Mouse (Mus musculus): Measurements from ENCODE around the gene Trpm7. TPM values are rescaled to one million over a fixed set of nuclear protein-coding genes. Genes with fewer than 3 reads are reported as not detected.

Gene Trpm7
- total RNA-seq, 2 experiments from 2014 or later = 44.2 to 46.5 TPM

- intact Hi-C loops (cut with DNase I) = no loop called here
- DNase-seq = no peak
Observed at GRCm38 (mm10) chr2:126817414-126817813, 58.6 kb downstream of the Trpm7 start.

GRCm38 (mm10) chr2:126816644-126817347 lies 59.2 kb downstream of the Trpm7 start:
- intact Hi-C loops (cut with DNase I) = no loop called here
- no peak for DNase-seq

DNA sequence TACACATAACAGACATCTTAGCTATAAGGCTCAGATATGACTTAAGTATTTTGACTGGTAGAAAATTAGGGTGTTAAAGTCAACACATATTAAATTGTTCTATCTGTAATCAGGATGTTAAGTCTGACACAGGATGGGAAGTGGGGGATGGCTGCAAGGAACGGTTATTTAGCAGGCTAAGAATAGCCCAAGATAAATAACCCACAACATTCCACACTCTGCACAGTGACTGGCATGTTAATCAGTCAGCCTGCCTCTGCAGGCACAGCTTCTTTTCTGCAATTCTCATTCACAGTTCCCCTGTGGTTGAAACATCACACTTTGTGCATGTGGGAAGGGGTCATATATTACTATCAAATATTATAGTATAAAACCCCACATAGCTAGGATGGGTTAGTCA lies 60.2 kb downstream of the Trpm7 start:
- intact Hi-C loops (cut with DNase I) = no loop called here

DNA sequence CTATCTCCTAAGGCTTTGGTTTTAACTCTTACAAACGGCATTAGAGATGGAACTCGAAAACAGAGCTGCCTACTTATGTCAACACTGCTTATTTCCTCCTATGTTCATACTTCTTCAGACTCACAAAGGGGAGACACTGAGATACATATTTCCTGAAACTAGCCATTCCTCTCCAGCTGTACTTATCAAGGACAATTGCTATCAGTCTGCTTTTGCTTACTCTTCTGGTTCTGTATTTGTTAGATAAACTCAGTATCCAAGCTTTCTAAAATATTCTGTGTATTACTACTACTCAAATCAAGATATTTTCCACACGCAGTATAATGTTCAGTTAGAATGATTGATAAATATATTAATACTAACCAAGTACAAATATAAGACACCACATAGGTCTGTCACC lies 74.0 kb downstream of the Trpm7 start:
- DNase-seq = no peak
- intact Hi-C loops (cut with DNase I) = loop anchor here (10.0 kb wide), 2 partner anchors 47 to 433 kb away; no protein-coding TSS in a partner anchor

More for the DNA sequence above, 60.2 kb downstream of the Trpm7 start:
- DNase-seq = no peak

DNA sequence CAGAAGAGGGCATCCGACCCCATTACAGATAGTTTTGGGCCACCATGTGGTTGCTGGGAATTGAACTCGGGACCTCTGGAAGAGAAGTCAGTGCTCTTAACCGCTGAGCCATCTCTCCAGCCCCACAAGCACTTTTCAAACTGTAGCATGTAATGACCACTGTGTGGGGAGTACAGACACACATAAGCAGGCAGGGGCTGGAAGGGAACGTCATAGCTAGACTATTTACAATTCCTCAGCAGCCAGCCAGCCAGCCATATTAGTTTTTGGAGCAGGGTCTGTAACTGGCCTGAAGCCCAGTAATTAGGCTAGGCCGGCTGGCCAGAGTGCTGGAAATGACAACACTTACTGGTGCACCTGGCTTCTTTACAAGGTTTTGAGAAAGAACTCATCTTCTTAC lies 77.6 kb downstream of the Trpm7 start:
- no peak for DNase-seq
- intact Hi-C loops (cut with DNase I) = no loop called here

DNA sequence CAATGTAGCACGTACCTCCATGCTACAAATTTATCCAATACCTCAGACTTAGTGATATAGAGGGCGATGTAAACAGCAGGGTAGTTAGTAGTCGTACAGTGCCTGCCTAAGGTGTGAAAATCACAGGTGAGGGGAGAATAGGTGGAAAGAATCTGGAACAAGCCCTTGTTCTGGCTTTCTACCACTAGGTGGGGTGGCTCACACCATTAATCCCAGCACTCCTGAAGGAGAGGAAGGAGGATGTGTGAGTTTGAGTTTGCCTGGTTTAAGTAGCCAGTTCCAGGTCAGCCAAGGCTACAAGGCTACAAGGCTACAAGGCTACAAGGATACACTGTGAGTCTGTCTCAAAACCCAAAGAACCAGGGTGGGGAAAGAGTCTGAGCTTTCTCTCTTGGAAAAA lies 80.3 kb downstream of the Trpm7 start:
- DNase-seq = no peak
- intact Hi-C loops (cut with DNase I) = no loop called here

- no peak for DNase-seq
- intact Hi-C loops (cut with DNase I) = no loop called here
Observed at GRCm38 (mm10) chr2:126792611-126793010, 83.4 kb downstream of the Trpm7 start.

DNA sequence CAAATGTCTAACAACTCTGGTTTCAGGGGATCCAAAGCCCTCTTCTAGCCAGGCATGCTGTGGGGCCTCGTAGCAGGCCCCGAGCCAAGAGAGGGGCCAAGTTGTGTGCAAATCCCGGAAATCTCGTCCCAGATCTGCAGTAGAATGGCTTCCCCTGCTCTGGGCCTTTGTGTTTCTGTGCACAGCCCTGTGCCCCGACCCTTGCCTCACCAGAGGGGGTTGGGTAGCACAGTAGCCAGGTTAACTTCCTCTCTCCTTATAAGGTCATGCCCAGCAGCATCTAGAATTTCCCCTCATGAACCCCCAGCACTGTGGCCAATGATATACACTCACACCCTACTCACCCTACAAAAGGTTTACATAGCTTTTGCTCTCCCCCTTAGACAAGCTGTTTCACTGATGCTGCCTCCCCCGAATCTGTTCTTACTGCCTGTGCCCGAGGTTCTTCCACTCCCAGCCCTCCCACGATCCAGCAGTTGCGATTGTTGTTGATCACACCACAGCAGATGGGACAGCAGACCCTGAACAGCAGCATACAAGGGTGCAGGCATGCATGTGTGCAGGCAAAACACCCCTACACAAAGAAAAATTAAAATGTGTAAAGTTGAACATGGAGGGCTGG lies 88.2 kb downstream of the Trpm7 start:
- DNase-seq = no peak
- intact Hi-C loops (cut with DNase I) = no loop called here

DNA sequence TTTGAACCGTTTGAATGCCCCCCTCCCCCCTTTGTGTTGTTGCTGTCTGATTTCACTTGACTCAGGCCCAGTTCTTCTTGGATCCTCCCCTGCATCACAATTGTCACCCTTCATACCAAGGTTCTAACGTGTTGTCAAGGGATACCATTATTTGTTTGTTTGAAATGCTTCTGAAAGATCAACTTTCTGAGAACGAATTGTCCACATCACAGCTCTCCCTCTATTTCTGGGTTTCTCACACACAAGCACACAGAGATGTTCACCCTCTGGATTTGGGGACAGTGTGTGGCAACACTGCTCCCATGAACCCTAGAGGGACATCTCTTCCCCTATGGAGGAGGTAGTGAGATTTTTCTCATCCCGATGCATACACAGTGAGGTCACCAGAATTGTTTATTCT lies 92.7 kb downstream of the Trpm7 start, which contains the start of gene Usp50:
Gene Usp50 (minus strand): TSS at position 101 of the 400 bp plus-strand sequence.
- intact Hi-C loops (cut with DNase I) = no loop called here
- DNase-seq = no peak

- intact Hi-C loops (cut with DNase I) = no loop called here
- DNase-seq = peak; percentile 79
Observed at GRCm38 (mm10) chr2:126782433-126782832, 93.6 kb downstream of the Trpm7 start.

DNA sequence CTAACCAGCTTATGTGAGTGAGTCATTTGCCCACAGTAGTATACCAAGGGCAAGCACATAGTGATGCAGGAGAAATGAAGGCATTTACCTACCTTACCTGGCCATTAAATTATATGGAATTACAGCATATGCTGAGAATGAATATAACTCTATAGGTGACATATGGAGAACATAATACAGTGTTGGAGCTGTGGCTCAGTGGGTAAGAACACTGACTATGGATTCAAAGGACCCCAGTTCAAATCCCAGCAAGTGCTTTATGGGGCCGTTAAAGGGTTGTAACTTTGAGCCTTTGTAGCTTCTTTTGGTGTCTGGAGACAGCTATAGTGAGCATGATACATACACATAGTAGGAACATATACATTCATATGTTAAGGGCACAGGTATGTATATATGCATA lies 94.6 kb downstream of the Trpm7 start:
- DNase-seq = no peak
- intact Hi-C loops (cut with DNase I) = no loop called here

GRCm38 (mm10) chr2:126780286-126780685 lies 95.7 kb downstream of the Trpm7 start:
- intact Hi-C loops (cut with DNase I) = no loop called here

DNA sequence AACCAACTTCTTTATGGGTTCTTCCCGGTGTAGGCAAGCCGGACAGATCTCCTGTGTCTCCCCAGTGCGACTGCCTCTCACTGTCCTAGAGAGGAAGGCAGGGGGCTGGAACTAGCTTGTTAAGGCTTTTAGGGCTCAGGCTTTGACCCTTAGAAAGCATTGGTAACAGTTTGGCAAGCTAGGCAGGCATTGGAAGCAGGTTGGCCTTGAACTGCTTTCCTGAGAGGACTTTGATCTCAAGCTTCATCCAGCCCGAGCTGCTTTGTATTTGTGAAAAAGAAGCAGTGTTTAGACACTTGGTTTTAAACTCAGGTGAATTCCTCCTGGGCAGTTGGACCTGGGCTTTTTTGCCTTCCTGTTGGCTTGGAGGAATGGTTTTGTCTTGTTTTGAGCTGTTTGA lies 97.2 kb downstream of the Trpm7 start:
- intact Hi-C loops (cut with DNase I) = no loop called here
- no peak for DNase-seq

More at GRCm38 (mm10) chr2:126780286-126780685, 95.7 kb downstream of the Trpm7 start:
- DNase-seq = no peak

GRCm38 (mm10) chr2:126776416-126776815 lies 99.6 kb downstream of the Trpm7 start:
- DNase-seq = no peak
- intact Hi-C loops (cut with DNase I) = no loop called here

- intact Hi-C loops (cut with DNase I) = no loop called here
- DNase-seq = no peak
Observed at GRCm38 (mm10) chr2:126775951-126776350, 100.1 kb downstream of the Trpm7 start.

GRCm38 (mm10) chr2:126772217-126772616 lies 103.8 kb downstream of the Trpm7 start:
- intact Hi-C loops (cut with DNase I) = no loop called here
- DNase-seq = no peak

- intact Hi-C loops (cut with DNase I) = no loop called here
Observed at GRCm38 (mm10) chr2:126769431-126770181, 106.4 kb downstream of the Trpm7 start.

DNA sequence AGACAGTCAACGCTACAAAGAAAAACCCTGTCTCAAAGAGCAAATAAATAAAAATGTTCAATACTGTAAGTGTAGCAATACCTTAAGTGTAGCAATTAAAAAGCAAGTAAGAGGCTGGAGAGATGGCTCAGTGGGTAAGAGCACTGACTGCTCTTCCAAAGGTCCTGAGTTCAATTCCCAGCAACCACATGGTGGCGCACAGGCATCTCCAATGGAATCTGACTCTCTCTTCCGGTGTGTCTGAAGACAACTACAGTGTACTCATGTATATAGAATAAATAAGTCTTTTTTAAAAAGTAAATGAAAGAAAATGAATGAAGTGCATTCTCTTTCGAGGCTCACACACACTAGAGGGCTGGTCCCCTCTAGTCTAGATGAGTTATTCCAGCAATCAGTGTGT lies 107.8 kb downstream of the Trpm7 start:
- DNase-seq = no peak
- intact Hi-C loops (cut with DNase I) = no loop called here

More at GRCm38 (mm10) chr2:126769431-126770181, 106.4 kb downstream of the Trpm7 start:
- DNase-seq = no peak

- no peak for DNase-seq
- intact Hi-C loops (cut with DNase I) = no loop called here
Observed at GRCm38 (mm10) chr2:126767599-126767998, 108.4 kb downstream of the Trpm7 start.

- intact Hi-C loops (cut with DNase I) = no loop called here
- no peak for DNase-seq
Observed at GRCm38 (mm10) chr2:126765867-126766582, 110.0 kb downstream of the Trpm7 start.

DNA sequence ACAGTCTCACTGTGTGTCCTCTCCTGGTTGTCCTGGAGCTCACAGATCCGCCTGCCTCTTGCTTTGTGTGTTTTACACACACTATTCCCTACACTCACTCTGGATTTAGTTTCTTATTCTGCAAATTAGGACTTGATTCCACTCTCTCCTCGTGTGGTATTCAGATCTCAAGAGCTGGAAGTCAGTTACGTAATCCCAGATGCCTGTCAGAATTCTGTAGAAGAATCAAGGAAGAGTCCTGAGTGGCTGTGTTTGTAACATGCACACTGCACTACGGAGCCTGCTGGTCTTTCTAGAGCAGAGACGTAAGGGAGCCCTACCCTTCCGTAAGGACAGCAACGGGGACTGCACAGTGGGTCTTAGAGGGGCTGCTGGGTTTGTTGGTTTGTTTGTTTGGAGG lies 116.7 kb downstream of the Trpm7 start:
- intact Hi-C loops (cut with DNase I) = loop anchor here (10.0 kb wide), 2 partner anchors 45 to 465 kb away; no protein-coding TSS in a partner anchor
- no peak for DNase-seq

Data from left cerebral cortex, postnatal 4 days (tissue).